Comparison of ENCODE assay signal across 16 mouse cellular contexts in genomic region chr8:114116049-114116448, GRCm38 (mm10). TPM values are rescaled to one million over a fixed set of nuclear protein-coding genes. Genes with fewer than 3 reads are reported as not detected.
DNase-seq lines count a peak whose midpoint lies in the region; ATAC-seq and TF ChIP-seq lines count a peak whose summit lies in the region.
"Had no signal": no experiment of that assay in that cellular context is flagged by ENCODE, and none has a peak within 500 bp of the region (broad histone marks: within the 10 kb centered on the region; RNA-seq: fewer than 3 reads in every experiment).

No protein-coding gene starts in this region.

- H3K9me3 ChIP-seq in forebrain, embryonic 12.5 days: no peaks in the 10 kb centered on the region
- no peaks in the 10 kb centered on the region for H3K9me3 ChIP-seq in midbrain, embryonic 10.5 days (replicated peaks)
- H3K9me3 ChIP-seq: embryonic facial prominence, embryonic 13.5 days; limb, embryonic 15.5 days had no signal

- 45% methylated on average over 2 of the region's 2 CpGs for WGBS in liver, adult 2 months
- 2% methylated on average over 2 of the region's 2 CpGs for WGBS in forebrain, embryonic 12.5 days
- 0% methylated on average over 2 of the region's 2 CpGs for WGBS in midbrain, embryonic 10.5 days

- H3K9ac ChIP-seq in liver, adult 2 months (ENCODE audit: low read depth, low read length): no peak overlapping the region
- no peak overlapping the region for H3K9ac ChIP-seq in forebrain, embryonic 12.5 days
- H3K9ac ChIP-seq: embryonic facial prominence, embryonic 13.5 days; limb, embryonic 15.5 days had no signal

- no peaks in the 10 kb centered on the region for H3K27me3 ChIP-seq in liver, adult 2 months (ENCODE audit: control insufficient read depth, insufficient read depth, low read length)
- peaks cover 2% of the 10 kb centered on the region; the same call in 1 of the 2 replicates for H3K27me3 ChIP-seq in forebrain, embryonic 12.5 days
- H3K27me3 ChIP-seq in midbrain, embryonic 10.5 days (ENCODE audit: low read depth, poor library complexity, severe bottlenecking): no peaks in the 10 kb centered on the region
- H3K27me3 ChIP-seq: embryonic facial prominence, embryonic 13.5 days; limb, embryonic 15.5 days had no signal

- no peaks in the 10 kb centered on the region for H3K36me3 ChIP-seq in liver, adult 2 months (ENCODE audit: control insufficient read depth, insufficient read depth, low read length)
- H3K36me3 ChIP-seq in forebrain, embryonic 12.5 days (replicated peaks): no peaks in the 10 kb centered on the region
- H3K36me3 ChIP-seq in midbrain, embryonic 10.5 days: no peaks in the 10 kb centered on the region
- H3K36me3 ChIP-seq: embryonic facial prominence, embryonic 13.5 days; limb, embryonic 15.5 days had no signal

- H3K79me2 ChIP-seq in liver, adult 2 months (ENCODE audit: control insufficient read depth, insufficient read depth, low read length): no peaks in the 10 kb centered on the region

- H3K4me3 ChIP-seq in liver, adult 2 months (ENCODE audit: insufficient read depth, low read depth, low read length): no peak overlapping the region
- no peak overlapping the region for H3K4me3 ChIP-seq in forebrain, embryonic 12.5 days (replicated peaks)
- no peak overlapping the region; the same call in 1 of the 2 replicates for H3K4me3 ChIP-seq in midbrain, embryonic 10.5 days
- H3K4me3 ChIP-seq: embryonic facial prominence, embryonic 13.5 days; limb, embryonic 15.5 days had no signal

- H3K4me1 ChIP-seq in liver, adult 2 months (ENCODE audit: control insufficient read depth, insufficient read depth, low read length): peaks cover 12% of the 10 kb centered on the region
- peaks cover 21% of the 10 kb centered on the region for H3K4me1 ChIP-seq in forebrain, embryonic 12.5 days
- peaks cover 29% of the 10 kb centered on the region for H3K4me1 ChIP-seq in midbrain, embryonic 10.5 days
- H3K4me1 ChIP-seq: limb, embryonic 15.5 days had no signal

- no peak for DNase-seq in liver, adult 2 months (ENCODE audit: extremely low read depth, low read depth, low spot score)
- no peak for DNase-seq in liver
- peak; percentile 49 for DNase-seq in midbrain, embryonic 10.5 days (ENCODE audit: low spot score)
- DNase-seq in retina, postnatal 1 day: peak; percentile 84
- no peak for DNase-seq in kidney, adult 8-10 months
- no peak for DNase-seq in layer of hippocampus, postnatal 36 days
- DNase-seq: adrenal gland, postnatal 10 days; cerebellum, adult 11 months; kidney, adult 11 months; layer of hippocampus, adult 9-11 months; lung, postnatal 14 days; right cerebral cortex, postnatal 4 days had no signal

- H3K4me2 ChIP-seq in forebrain, embryonic 12.5 days: peak overlapping the region; percentile 21
- H3K4me2 ChIP-seq: embryonic facial prominence, embryonic 13.5 days; limb, embryonic 15.5 days had no signal

- TF ChIP-seq CTCF in liver, adult 2 months (IDR thresholded peaks at IDR 0.05; ENCODE audit: low read depth, low read length): no peak

- no peak for TF ChIP-seq POLR2A in liver, adult 2 months (IDR thresholded peaks at IDR 0.05; ENCODE audit: extremely low read depth, insufficient read depth, low read length)

- H3K27ac ChIP-seq in liver, adult 2 months (replicated peaks; ENCODE audit: insufficient read depth, low read depth, low read length): peak overlapping the region; percentile 52
- peak overlapping the region; percentile 72 for H3K27ac ChIP-seq in forebrain, embryonic 12.5 days
- H3K27ac ChIP-seq in midbrain, embryonic 10.5 days (replicated peaks): peak overlapping the region; percentile 79
- H3K27ac ChIP-seq: embryonic facial prominence, embryonic 13.5 days; limb, embryonic 15.5 days had no signal

- peak; percentile 82 for ATAC-seq in forebrain, embryonic 12.5 days (ENCODE audit: low FRiP score)
- no peak for ATAC-seq in megakaryocyte progenitor cell, adult 5-6 weeks (replicated peaks; ENCODE audit: poor library complexity)

RNA-seq across cellular contexts. Expression of gene Nudt7, which starts 17.3 kb away (rescaled TPM):
- total RNA-seq in liver, adult 2 months (2014; rRNA removed): 221 and 394 TPM in 2 replicates
- 233 and 293 TPM in 2 replicates for polyA plus RNA-seq in liver, adult 2 months (2012; rRNA removed)
- 7.3 and 7.8 TPM in 2 replicates for polyA plus RNA-seq in forebrain, embryonic 12.5 days (2016; fragmentation: Nextera tagmentation; extraction: Ambion mirVana)
- polyA plus RNA-seq in midbrain, embryonic 10.5 days (2016; fragmentation: Nextera tagmentation; extraction: Ambion mirVana): 9.6 and 11.2 TPM in 2 replicates
- total RNA-seq in layer of hippocampus, postnatal 36 days (2021): 1 to 10 TPM; 5.0 to 5.3 TPM
- 27.2 and 28.1 TPM in 2 replicates for total RNA-seq in megakaryocyte progenitor cell, adult 5-6 weeks (2015)
- 11.7 and 15.5 TPM in 2 replicates for total RNA-seq in megakaryocyte progenitor cell, adult 5-6 weeks (2017)

Comparison
In these comparisons a context has a peak if more than half of its experiments do, and no peak if none do; other contexts are left out.
1. DNase-seq: peak in midbrain, embryonic 10.5 days (single experiment) and retina, postnatal 1 day (single experiment); none in liver, adult 2 months (single experiment), liver (single experiment), kidney, adult 8-10 months (0 of 2) and layer of hippocampus, postnatal 36 days (0 of 2).
2. Peak in every context shown above with its lines, with median percentiles within 50 percentile points of each other: H3K27ac ChIP-seq.